Mouse (Mus musculus) mammary gland, adult 2 months (tissue): Measurements from ENCODE around the gene Rtn2. TPM values are rescaled to one million over a fixed set of nuclear protein-coding genes. Genes with fewer than 3 reads are reported as not detected.

Experiments
- polyA plus RNA-seq: library from polyadenylated mRNA; depleted of rRNA; stranded (reverse); fragments of >200 nt; gene quantifications from 2 replicates; pipeline ENCODE4 v1.2.3, GENCODE M21; 2012; ENCODE audit warnings: low replicate concordance; rRNA removed

The Rtn2 gene
- polyA plus RNA-seq, result 32.4 and 736 TPM in 2 replicates

DNA sequence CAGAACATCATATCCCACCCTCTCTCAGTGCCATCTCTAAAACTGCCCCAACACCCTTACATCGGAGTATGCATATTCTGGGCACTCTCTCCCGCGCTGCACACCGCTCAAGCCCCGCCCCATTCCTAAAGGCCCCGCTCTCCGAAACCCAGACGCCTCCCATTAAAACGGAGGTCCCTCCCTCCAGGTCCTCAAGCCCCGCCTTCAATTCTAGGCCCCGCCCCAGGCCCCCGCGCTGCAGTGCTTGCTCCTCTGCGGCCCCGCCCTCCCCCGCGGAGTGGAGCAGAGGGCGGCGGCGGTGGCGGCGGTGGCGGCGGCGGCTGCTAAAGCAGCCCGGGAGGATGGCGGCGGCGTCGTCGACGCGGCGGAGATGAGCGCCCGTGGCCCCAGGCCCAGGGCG lies at the start of gene Rtn2:
Gene Rtn2, plus strand, starts transcription at position 240 of the 400 bp plus-strand sequence.

DNA sequence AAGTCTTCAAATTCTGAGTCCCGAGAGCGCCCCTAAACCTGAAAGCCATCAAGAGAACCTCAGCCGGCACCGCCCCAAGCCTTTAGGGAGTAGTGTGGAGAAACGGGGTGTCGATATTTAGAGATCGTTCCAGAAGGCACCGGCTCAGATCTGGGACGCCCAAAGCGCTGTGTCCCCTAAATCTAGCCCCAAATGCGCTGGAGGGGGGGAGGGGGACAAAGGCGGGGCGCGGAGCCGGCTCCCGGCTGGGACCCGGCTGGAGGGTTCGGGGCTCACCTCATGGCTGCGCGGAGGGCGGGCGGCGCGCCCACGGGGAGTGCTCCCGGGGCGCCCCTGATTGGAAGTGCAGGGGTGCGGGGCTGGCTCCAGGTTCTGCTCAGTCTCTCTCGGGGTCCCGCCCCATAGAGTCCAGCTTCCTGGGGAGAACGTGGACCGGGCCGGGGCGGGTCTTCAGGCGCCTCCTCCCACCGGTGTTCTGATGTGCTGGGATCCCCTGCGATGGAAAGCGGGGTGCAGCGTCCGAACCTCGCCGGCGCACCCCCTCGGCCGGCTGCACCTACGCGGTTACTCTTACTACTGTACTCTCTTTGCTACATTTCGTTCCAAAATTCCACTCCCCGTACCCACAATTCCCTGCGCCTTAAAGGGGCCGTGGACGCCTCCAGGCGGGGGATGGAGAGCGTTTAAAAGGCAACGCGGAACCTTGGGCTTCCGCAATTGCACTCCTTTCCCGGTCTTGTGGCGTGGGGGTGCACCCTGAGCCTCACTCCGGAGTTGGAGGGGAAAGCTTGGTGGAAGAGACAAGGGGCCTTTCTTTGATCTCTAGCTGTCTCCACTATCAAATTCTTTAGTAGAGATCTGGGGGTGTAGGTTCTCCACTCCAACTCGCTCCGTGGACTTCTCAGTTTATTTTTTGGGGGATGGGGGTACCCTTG lies 10.9 kb upstream of the Rtn2 start, which contains the start of gene Vasp:
Gene Vasp, minus strand, starts transcription at position 580 of the 935 bp plus-strand sequence.

DNA sequence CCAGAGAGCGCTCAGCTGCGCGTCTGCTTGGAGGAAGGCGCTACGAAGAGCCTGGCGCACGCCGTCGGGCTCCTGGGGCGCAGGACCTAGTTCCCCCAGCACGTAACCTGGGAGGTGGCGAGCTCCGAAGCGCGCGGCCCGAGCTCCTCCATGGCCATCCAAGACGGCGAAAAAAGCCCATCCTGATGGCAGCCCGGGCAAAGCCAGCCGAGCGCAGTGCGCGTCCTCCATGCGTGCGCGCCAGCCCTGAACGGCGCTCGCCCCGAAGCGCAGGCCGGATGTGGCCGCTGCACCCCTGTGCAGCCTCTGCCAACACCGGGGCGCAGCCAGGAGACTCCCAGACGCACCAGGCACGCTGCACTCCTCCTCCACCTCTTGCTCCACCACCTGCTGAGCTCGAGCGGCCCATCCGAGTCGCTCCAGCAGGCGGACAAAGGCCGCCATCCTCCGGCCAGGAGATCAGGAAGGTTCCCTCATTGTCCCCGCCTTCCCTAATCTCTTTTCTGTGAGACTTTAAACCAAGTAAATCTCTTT lies 2.8 kb upstream of the Rtn2 start, which contains the start of gene Ppm1n:
Gene Ppm1n, minus strand, starts transcription at position 484 of the 534 bp plus-strand sequence.

DNA sequence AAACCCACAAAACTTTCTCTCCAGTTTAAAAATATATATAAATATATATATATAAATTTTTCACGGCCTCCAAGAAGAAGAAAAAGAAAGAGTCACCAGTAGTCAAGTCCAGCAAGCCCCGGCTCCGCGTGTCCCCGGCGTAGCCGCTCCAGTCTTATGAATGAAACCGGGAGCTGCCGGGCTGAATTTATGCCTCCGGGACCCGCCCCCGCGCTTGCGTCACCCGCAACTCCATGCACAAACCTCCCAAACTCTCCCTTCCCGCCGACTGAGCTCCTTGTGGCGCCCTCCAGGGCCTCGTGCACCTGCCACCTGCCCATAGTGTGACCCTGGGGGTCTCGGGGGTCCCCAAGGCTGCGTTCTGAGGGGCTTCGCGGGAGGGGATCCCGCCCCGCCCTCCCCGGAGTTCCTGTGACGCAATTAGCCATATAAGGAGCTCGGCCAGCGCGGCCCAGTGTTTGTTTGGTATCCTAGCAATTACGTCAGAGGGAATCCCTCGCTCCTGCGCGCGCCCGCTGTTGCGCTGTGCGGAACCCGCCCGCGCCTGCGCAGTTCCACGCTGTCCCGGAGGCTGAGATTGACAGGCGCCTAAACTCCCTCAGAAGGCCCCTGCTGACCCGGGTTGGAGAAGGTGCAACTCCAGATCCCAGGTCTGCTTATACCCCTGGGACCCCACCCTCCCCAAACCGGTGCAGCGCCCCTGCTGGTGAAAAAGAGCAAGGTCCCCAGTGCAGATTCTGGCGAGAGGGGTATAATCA lies 27.6 kb downstream of the Rtn2 start, which contains the start of gene Fosb:
Gene Fosb, minus strand, starts transcription at position 168 of the 758 bp plus-strand sequence.

DNA sequence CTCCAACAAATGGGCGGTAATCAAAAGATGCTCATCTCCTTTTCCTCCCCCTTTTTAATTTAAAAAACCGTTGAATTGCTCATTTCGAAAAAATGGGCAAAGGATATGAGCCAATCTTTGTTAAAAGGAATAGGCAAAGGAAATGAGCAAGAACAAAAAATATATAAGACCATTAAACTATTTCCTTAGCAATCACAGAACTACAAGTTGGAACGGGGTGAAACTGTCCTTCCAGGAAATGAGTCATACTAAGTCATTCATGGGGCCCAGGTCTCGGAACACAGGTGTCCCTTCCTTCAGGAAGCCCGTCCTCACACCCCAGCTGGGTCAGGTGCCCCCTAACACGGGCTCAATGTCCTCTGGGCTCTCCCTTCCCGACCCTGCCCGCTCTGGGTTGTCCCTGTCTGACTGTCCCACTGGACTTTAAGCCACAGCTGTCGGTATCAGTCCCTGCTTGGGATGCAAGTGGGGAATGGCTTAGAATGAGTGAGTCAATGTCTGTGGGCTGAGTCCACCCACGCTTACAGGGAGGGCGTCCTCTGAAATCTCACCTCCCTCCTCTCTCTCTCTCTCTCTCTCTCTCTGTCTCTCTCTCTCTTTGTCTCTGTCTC lies 61.9 kb downstream of the Rtn2 start, which contains the start of gene Ercc1:
Gene Ercc1, plus strand, starts transcription at position 542 of the 611 bp plus-strand sequence.

Other genes starting within 250 kb of the Rtn2 start
- gene Rsph6a, start 227.9 kb upstream of the Rtn2 start, polyA plus RNA-seq, result not detected in 2 replicates
- 64.7 and 84.3 TPM in 2 replicates for gene Dmwd, start 206.4 kb upstream of the Rtn2 start, polyA plus RNA-seq
- 287 and 339 TPM in 2 replicates for gene Dmpk, start 198.8 kb upstream of the Rtn2 start, polyA plus RNA-seq
- gene Six5, start 188.0 kb upstream of the Rtn2 start, polyA plus RNA-seq, result 42.9 and 52.4 TPM in 2 replicates
- gene Gm4969, start 164.3 kb upstream of the Rtn2 start, polyA plus RNA-seq, result not detected in 2 replicates
- 9.6 and 18.2 TPM in 2 replicates for gene Fbxo46, start 162.8 kb upstream of the Rtn2 start, polyA plus RNA-seq
- gene Qpctl, start 133.3 kb upstream of the Rtn2 start, polyA plus RNA-seq, result 17.8 and 20.1 TPM in 2 replicates
- gene Snrpd2, start 132.9 kb upstream of the Rtn2 start, polyA plus RNA-seq, result 11.0 and 13.8 TPM in 2 replicates
- gene Gipr, start 116.5 kb upstream of the Rtn2 start, polyA plus RNA-seq, result 3.8 and 4.0 TPM in 2 replicates
- 40.4 and 52.1 TPM in 2 replicates for gene Eml2, start 106.2 kb upstream of the Rtn2 start, polyA plus RNA-seq
- gene Gpr4, start 70.1 kb upstream of the Rtn2 start, polyA plus RNA-seq, result 23.4 and 23.5 TPM in 2 replicates
- gene Opa3, start 54.3 kb upstream of the Rtn2 start, polyA plus RNA-seq, result 33.0 and 51.8 TPM in 2 replicates
- 142 and 310 TPM in 2 replicates for gene Vasp, start 10.8 kb upstream of the Rtn2 start, polyA plus RNA-seq
- 0.14 and 0.86 TPM in 2 replicates for gene Ppm1n, start 2.6 kb upstream of the Rtn2 start, polyA plus RNA-seq
- 1.2 and 2.0 TPM in 2 replicates for gene Fosb, start 27.4 kb downstream of the Rtn2 start, polyA plus RNA-seq
- gene Ercc1, start 62.2 kb downstream of the Rtn2 start, polyA plus RNA-seq, result 46.3 and 50.7 TPM in 2 replicates
- gene Cd3eap, start 76.9 kb downstream of the Rtn2 start, polyA plus RNA-seq, result 5.5 and 10.6 TPM in 2 replicates
- gene Ppp1r13l, start 77.1 kb downstream of the Rtn2 start, polyA plus RNA-seq, result 16.4 and 27.3 TPM in 2 replicates
- 60.3 and 79.1 TPM in 2 replicates for gene Ercc2, start 99.4 kb downstream of the Rtn2 start, polyA plus RNA-seq
- gene Klc3, start 121.5 kb downstream of the Rtn2 start, polyA plus RNA-seq, result 19.3 and 27.9 TPM in 2 replicates
- gene Ckm, start 122.2 kb downstream of the Rtn2 start, polyA plus RNA-seq, result 3.1 and 13,480 TPM in 2 replicates
- gene Mark4, start 176.2 kb downstream of the Rtn2 start, polyA plus RNA-seq, result 12.6 and 42.6 TPM in 2 replicates
- gene Exoc3l2, start 180.7 kb downstream of the Rtn2 start, polyA plus RNA-seq, result 6.3 and 7.4 TPM in 2 replicates
- 9.1 and 17.1 TPM in 2 replicates for gene Bloc1s3, start 225.7 kb downstream of the Rtn2 start, polyA plus RNA-seq
- 73.4 and 149 TPM in 2 replicates for gene Trappc6a, start 225.8 kb downstream of the Rtn2 start, polyA plus RNA-seq
- gene Nkpd1, start 235.2 kb downstream of the Rtn2 start, polyA plus RNA-seq, result 1.9 and 3.3 TPM in 2 replicates